Mouse (Mus musculus) thymus, postnatal 25 days (tissue): ENCODE results near the gene Cdkal1.

Experiments used
- DNase-seq: peaks from one replicate; pipeline ENCODE4 v3.0.0; 2022

The Cdkal1 gene

DNA sequence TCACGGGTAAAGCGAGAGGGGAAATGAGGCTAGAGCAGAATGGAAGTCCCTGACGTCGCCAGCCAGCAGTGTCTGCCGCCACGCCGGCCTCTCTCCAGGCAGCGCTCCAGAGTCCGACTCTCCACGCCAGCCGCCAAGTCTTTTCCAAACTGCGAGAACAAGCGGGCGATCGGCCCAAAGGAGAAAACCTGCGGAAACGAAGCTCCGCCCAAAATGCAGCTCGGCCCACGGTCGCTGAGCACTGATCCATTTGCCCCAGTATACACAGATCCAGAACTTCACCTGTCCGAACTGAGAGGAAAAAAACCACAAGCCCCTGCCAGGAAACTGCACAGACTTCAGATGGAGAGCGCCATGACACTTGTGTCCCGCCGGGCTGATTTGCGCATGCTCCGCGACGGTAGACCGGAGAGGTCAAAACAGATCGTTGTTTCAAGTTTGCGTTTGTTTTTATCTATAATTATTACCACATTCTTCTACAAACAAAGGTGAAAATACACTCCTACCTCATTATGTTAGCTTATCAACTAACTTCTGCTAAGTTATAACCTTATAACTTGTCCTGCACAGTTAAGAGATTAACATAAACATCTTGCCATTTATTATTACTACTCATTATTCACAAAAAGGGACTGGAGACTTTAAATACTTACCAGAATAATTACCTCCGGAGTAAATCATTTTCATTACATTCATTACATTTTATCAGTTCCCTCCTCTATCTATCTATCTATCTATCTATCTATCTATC is at the start of gene Cdkal1:
Gene Cdkal1, minus strand, starts transcription at position 394 of the 751 bp plus-strand sequence.
- peak; percentile 75 for DNase-seq

DNA sequence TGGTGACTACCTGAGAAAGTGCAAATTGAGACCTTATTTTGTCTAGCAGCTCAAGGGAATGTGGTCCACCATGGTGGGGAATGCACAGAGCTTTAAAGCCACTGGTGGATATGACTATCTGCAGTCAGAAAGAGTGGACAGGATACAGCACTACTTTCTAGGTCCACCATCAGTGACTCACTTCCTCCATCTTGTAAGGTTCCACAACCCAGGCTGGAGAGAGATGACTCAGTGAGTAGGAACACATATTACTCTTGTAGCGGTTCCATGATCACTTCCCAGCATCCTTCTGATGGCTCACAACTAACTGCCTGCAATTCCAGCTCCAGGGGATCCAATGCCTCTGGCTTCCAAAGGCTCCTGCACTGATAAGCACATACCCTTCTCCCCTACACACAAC is 47.9 kb upstream of the Cdkal1 start:
- DNase-seq, result no peak

DNA sequence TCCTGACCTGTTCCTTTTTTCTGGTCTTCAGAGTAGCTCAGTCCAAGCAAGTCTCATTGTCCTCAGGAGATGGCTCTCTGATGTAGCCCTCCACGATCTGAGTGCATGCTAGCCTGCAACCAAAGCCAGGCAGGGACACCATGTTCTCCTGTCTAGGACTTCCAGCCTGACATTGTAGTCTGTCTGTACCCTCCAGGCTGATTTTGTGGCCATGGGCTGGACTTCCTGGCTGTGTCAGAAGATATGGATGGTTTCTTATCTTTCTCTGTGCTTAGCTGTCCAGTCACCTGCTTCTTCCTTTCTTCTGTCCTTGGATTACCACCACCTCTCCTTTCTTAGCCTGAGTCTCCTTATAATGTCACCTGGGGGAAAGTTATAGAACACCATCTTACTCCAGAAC is 47.2 kb upstream of the Cdkal1 start:
- no peak for DNase-seq

DNA sequence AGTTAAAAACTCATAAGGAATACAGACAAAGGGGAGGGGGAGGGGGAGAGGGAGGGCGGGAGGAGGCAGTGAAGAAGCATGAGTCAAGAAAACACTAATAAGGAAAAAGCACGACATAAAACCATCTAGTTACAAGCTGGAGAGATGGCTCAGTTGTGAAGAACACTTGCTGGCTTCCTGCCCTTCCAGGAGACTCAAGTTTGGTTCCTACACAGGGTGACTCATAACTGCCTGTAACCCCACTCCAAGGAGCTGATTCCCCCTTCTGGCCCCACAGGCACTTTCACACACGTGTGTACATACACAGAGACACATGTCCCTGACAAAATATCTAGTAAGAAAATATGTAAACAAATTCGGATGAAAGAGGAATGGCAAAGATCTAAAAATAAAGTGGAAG is 46.2 kb upstream of the Cdkal1 start:
- no peak for DNase-seq

DNA sequence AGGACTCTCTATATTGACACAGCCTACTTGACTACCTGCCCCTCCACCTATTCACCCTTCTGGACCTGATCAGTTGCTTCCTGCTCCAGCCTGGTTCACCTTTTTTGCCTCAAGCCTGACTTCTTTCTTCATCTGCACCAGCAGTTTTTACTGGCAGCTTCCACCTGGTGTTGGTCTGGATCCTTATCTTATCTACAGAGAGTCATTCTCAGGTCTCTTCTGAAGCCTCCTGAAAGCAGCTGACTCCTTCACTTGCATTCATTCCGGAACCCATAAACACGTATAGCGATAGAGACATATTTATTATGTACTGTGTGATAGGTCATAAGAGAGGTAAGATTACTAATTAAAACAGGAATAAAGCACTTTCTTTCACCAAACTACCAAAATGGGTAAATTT is 11.3 kb upstream of the Cdkal1 start:
- no peak for DNase-seq

GRCm38 (mm10) chr13:29864331-29864730 is 8.9 kb upstream of the Cdkal1 start:
- no peak for DNase-seq

GRCm38 (mm10) chr13:29860087-29860486 is 4.6 kb upstream of the Cdkal1 start:
- DNase-seq, result no peak

DNA sequence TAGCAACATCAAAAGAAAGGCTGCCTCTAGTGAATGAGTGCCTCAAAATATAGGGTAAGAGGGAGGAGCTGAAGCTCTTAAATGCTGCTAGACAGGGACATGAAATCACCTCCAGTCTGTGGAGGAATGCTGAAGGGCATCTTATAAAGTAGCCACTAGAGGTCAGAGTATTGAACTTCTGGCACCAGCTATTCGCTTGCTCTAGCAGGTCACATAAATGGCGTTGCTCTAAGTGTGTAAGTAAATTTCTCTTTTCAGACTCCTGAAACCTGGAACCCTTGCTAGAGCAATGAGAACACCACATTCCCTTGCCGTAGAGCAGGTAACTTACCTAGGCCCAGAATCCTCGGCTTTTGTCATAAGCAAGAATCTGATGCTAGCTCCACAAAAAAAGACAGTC is 2.0 kb upstream of the Cdkal1 start:
- DNase-seq, result peak; percentile 9

GRCm38 (mm10) chr13:29854876-29855275 is 598 bp downstream of the Cdkal1 start:
- no peak for DNase-seq

GRCm38 (mm10) chr13:29838409-29839047 is 16.9 kb downstream of the Cdkal1 start:
- no peak for DNase-seq

DNA sequence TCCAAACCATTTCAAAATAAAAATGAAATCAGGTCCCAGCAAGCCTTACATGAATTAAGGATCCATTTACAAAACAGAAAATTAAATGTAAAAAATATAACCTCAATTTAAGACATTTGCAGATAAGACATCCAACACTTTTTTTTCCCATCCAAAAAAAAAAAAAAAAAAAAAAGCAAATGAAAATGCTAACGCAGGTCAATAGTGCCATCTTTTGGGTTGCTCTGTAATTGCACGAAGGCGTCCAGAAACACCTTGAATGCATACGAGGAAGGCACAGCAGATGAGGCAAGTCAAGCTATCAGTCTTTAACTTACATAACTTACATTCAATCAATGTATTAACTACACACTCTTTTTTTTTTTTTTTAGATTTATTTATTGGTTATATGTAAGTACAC is 20.3 kb downstream of the Cdkal1 start:
- DNase-seq, result peak; percentile 47

GRCm38 (mm10) chr13:29833751-29834150 is 21.7 kb downstream of the Cdkal1 start:
- DNase-seq, result no peak

DNA sequence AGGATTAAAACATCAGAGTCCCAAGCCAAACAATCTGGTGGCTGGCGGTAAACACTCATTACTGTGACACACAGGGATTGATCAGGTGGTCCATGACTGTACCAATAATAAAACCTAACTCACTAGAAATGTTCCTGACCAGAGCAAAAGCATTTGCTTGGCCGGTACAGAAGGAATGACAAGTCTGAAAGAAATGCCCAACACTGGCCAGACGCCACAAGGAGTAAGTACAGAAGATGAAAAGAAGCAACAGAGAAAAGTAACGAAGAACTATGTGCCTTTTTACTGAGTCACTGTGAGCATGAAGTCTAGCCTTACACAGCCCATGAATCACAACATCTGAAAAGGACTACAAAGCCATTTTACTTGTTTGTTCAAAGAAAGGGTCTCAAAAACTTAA is 24.3 kb downstream of the Cdkal1 start:
- no peak for DNase-seq

- no peak for DNase-seq
Observed at GRCm38 (mm10) chr13:29828032-29828431, 27.4 kb downstream of the Cdkal1 start.

DNA sequence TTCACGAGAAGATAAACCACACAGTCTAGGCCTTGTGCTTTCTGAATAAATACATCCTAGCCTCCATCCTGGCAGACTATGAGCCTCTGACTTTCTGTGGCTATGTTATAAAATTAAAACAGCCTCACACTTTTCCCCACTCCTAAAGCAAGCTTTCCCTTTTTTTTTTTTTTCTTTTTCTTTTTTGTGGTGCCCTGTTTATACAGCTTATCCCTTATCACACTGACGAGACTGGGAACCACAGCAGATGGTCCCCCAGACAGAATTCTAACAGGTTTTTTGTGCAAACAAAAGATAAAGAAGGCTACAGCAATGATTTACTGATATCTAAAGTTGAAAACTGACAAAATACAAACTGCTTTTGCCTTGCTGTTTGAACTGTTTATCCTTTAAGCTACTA is 29.0 kb downstream of the Cdkal1 start:
- no peak for DNase-seq

GRCm38 (mm10) chr13:29826041-29826440 is 29.4 kb downstream of the Cdkal1 start:
- DNase-seq, result no peak

DNA sequence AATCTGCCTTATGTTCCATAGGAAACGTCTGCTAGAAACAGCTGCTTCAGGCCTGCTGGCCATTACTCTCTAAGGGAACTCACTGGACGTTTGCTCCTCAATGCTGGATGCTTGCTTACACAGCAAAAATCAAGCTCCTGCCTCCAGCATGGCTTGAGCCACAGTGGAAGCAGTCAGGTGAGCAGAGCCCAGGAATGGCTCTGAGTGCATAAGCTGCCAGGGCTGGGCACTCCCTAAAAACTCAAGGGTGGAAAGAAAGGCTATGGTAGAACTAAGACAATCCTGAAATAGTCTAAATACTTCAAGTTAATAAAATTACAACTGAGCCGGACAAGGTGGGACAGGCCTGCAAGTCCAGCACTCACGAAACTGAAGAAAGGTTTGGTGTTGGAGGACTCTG is 30.7 kb downstream of the Cdkal1 start:
- DNase-seq, result no peak

DNA sequence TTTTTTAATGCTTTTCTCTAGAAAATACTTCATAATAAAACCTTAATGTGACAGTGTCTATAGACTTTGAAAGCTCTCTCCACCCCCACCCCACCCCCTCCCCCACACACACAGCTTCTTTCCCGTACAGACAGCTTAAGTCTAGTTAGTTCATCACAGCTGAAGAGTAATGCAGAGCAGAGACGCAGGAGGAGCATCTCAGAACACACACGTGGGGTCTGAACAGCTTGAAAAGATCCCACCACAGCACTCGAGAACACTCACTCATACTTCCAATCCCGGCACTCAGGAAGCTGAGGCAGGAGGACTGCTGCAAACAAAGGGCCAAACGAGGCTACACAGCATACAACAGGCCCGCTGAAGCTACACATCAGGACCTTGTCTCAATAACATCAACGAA is 31.1 kb downstream of the Cdkal1 start:
- DNase-seq, result no peak

- DNase-seq, result peak; percentile 4
Observed at GRCm38 (mm10) chr13:29823906-29824305, 31.6 kb downstream of the Cdkal1 start.

DNA sequence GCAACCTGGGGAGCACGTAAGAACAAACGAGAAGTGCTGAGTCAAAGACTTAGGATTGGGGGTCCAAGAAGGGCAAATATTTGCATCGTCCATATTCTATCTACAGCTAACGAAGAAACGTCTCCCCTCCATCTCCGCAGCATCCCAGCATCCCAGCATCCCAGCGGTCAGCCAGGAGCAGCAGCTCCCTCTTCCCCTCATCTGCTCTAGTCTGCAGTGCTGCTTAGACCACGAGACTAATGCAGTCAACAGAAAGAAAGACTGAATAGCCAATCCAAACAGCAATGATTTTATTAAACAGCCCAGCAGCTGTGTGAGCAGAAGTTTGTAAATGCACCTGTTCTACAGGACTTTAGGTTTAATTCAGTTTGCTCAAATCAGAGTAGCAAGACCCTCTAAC is 32.0 kb downstream of the Cdkal1 start:
- DNase-seq, result no peak

- no peak for DNase-seq
Observed at GRCm38 (mm10) chr13:29819910-29820583, 35.4 kb downstream of the Cdkal1 start.

GRCm38 (mm10) chr13:29819147-29819546 is 36.3 kb downstream of the Cdkal1 start:
- peak; percentile 38 for DNase-seq

- DNase-seq, result no peak
Observed at GRCm38 (mm10) chr13:29818314-29818713, 37.2 kb downstream of the Cdkal1 start.

GRCm38 (mm10) chr13:29810780-29811179 is 44.7 kb downstream of the Cdkal1 start:
- no peak for DNase-seq
